Mouse (Mus musculus) neural tube, embryonic 11.5 days (tissue): ENCODE results near the gene Camk2n2. TPM values are rescaled to one million over a fixed set of nuclear protein-coding genes. Genes with fewer than 3 reads are reported as not detected.
"Not testable (repeated sequence)": the region's sequence is repeated elsewhere in the genome, so short reads cannot be mapped to it uniquely, and the experiment has no call there.

ENCODE experiments used
- ATAC-seq: fragments of 200-750 bp; cut with Nextera tagmentation; 2 replicates; pipeline ENCODE4 v1.8.0; 2017; ENCODE audit warnings: moderate number of reproducible peaks, mild to moderate bottlenecking, moderate TSS enrichment, moderate library complexity; ENCODE audit not compliant: insufficient read depth, low FRiP score, low TSS enrichment
- DNase-seq: peaks from one replicate; pipeline ENCODE4 v3.0.0-alpha.2; 2015; ENCODE audit warnings: low spot score
- H3K27ac ChIP-seq: fragments of 300-500 bp; sonication (generic); 2 replicates; pipeline ENCODE4 v1.5.1; 2014; ENCODE audit warnings: low read depth, mild to moderate bottlenecking, low read length
- H3K27me3 ChIP-seq: fragments of 300-500 bp; sonication (generic); 2 replicates; pipeline ENCODE4 v1.6.1; 2014; ENCODE audit warnings: mild to moderate bottlenecking, low read length, mixed read lengths; ENCODE audit not compliant: control insufficient read depth, insufficient read depth
- H3K36me3 ChIP-seq: fragments of 300-500 bp; sonication (generic); 2 replicates; pipeline ENCODE4 v1.6.1; 2014; ENCODE audit warnings: mild to moderate bottlenecking, low read length, moderate library complexity, mixed read lengths; ENCODE audit not compliant: control insufficient read depth, insufficient read depth
- H3K4me1 ChIP-seq: fragments of 300-500 bp; sonication (generic); 2 replicates; pipeline ENCODE4 v1.6.1; 2014; ENCODE audit warnings: low read length, mixed read lengths; ENCODE audit not compliant: control insufficient read depth, insufficient read depth
- H3K4me2 ChIP-seq: fragments of 300-500 bp; sonication (generic); 2 replicates; pipeline ENCODE4 v1.6.1; 2014; ENCODE audit warnings: low read depth, mild to moderate bottlenecking, moderate library complexity
- H3K4me3 ChIP-seq: fragments of 300-500 bp; sonication (generic); 2 replicates; pipeline ENCODE4 v1.5.1; 2014; ENCODE audit warnings: low read depth, low read length
- H3K9ac ChIP-seq: fragments of 300-500 bp; sonication (generic); 2 replicates; pipeline ENCODE4 v1.6.1; 2014; ENCODE audit warnings: mild to moderate bottlenecking, low read length
- H3K9me3 ChIP-seq: fragments of 300-500 bp; sonication (generic); 2 replicates; pipeline ENCODE4 v1.6.1; 2016; ENCODE audit warnings: low read length; ENCODE audit not compliant: control insufficient read depth
- WGBS: fragments of 180-500 bp; shearing (Covaris S2); extraction: QIAGEN DNeasy Blood & Tissue Kit; methylation state at CpG from one replicate; pipeline ENCODE4 v1.1.7; 2014; 5-methylcytosine and 5-hydroxymethylcytosine counted together
- polyA plus RNA-seq: library from polyadenylated mRNA; unstranded; fragments of >200 nt; fragmentation: Nextera tagmentation; extraction: Ambion mirVana; gene quantifications from 2 replicates; pipeline ENCODE4 v1.2.1, GENCODE M21; 2014

The Camk2n2 gene
- polyA plus RNA-seq: 4.1 and 4.4 TPM in 2 replicates

- peak within 1 kb of the TSS; percentile 77 for H3K4me3 ChIP-seq
- ATAC-seq (peak; percentile 54), DNase-seq (peak; percentile 66)
- peak within 1 kb of the TSS; percentile 87 for H3K27ac ChIP-seq
- H3K9ac ChIP-seq: peak within 1 kb of the TSS; percentile 70
- H3K9me3 ChIP-seq: no peaks in the 10 kb centered on the region
- peak within 1 kb of the TSS; percentile 99 for H3K4me2 ChIP-seq
- under 1% methylated on average over 77 of the region's 92 CpGs for WGBS
- H3K4me1 ChIP-seq: peaks cover 11% of the 10 kb centered on the region
- H3K36me3 ChIP-seq: no peaks in the 10 kb centered on the region
- no peaks in the 10 kb centered on the region for H3K27me3 ChIP-seq
These were observed at the start of gene Camk2n2 for GRCm38 (mm10) chr16:20621191-20621990. Gene Camk2n2 (minus strand): TSS chr16:20621287.

- ATAC-seq: no peak
- no peak overlapping the region for H3K4me3 ChIP-seq
- no peaks in the 10 kb centered on the region; the same call in 1 of the 2 replicates for H3K36me3 ChIP-seq
- H3K27me3 ChIP-seq: no peaks in the 10 kb centered on the region
- no peak overlapping the region for H3K4me2 ChIP-seq
- no peak for DNase-seq
- H3K4me1 ChIP-seq: peaks cover 18% of the 10 kb centered on the region
- H3K27ac ChIP-seq: no peak overlapping the region
- WGBS: 95% methylated on average over 3 of the region's 3 CpGs
- H3K9ac ChIP-seq: no peak overlapping the region
- no peaks in the 10 kb centered on the region for H3K9me3 ChIP-seq
These were observed 49.2 kb upstream of the Camk2n2 start for GRCm38 (mm10) chr16:20670291-20670690.

GRCm38 (mm10) chr16:20668013-20668412 is 46.9 kb upstream of the Camk2n2 start, which contains the start of gene Eif4g1:
Gene Eif4g1 (plus strand): TSS chr16:20668313.
- not testable (repeated sequence) for DNase-seq, H3K27ac ChIP-seq, H3K4me1 ChIP-seq, H3K9me3 ChIP-seq, H3K4me3 ChIP-seq, ATAC-seq, H3K27me3 ChIP-seq, H3K36me3 ChIP-seq, H3K4me2 ChIP-seq, H3K9ac ChIP-seq
- 95% methylated on average over 5 of the region's 6 CpGs for WGBS

GRCm38 (mm10) chr16:20657661-20658060 is 36.6 kb upstream of the Camk2n2 start:
- peaks cover 30% of the 10 kb centered on the region for H3K36me3 ChIP-seq
- WGBS: 92% methylated on average over 4 of the region's 4 CpGs

GRCm38 (mm10) chr16:20653315-20653714 is 32.2 kb upstream of the Camk2n2 start:
- Histone ChIP-seq H3K9me3 (no peaks in the 10 kb centered on the region), H3K9ac (no peak overlapping the region), H3K36me3 (peaks cover 10% of the 10 kb centered on the region), H3K4me1 (peaks cover 2% of the 10 kb centered on the region; the same call in 1 of the 2 replicates), H3K4me3 (no peak overlapping the region), H3K4me2 (no peak overlapping the region), H3K27ac (no peak overlapping the region), H3K27me3 (no peaks in the 10 kb centered on the region)
- no peak for DNase-seq
- WGBS: 62% methylated on average over 2 of the region's 2 CpGs
- ATAC-seq: no peak

More at GRCm38 (mm10) chr16:20657661-20658060, 36.6 kb upstream of the Camk2n2 start:
- Histone ChIP-seq H3K4me3 (no peak overlapping the region), H3K27ac (no peak overlapping the region), H3K4me1 (no peaks in the 10 kb centered on the region), H3K4me2 (no peak overlapping the region), H3K27me3 (no peaks in the 10 kb centered on the region), H3K9ac (no peak overlapping the region), H3K9me3 (no peaks in the 10 kb centered on the region)
- no peak for ATAC-seq
- DNase-seq: no peak

- Histone ChIP-seq H3K27me3 (no peaks in the 10 kb centered on the region), H3K9ac (peak overlapping the region; percentile 74), H3K36me3 (peaks cover 5% of the 10 kb centered on the region), H3K4me2 (peak overlapping the region; percentile 79), H3K4me1 (peaks cover 2% of the 10 kb centered on the region; the same call in 1 of the 2 replicates), H3K27ac (no peak overlapping the region), H3K4me3 (peak overlapping the region; percentile 86), H3K9me3 (no peaks in the 10 kb centered on the region)
- peak; percentile 12 for DNase-seq
- WGBS: 9% methylated on average over 12 of the region's 12 CpGs
- ATAC-seq: no peak
These were observed 30.8 kb upstream of the Camk2n2 start for GRCm38 (mm10) chr16:20651947-20652310.

- DNase-seq (peak; percentile 98), ATAC-seq (peak; percentile 98)
- WGBS: 2% methylated on average over 45 of the region's 46 CpGs
- H3K4me3 ChIP-seq: peak within 1 kb of the TSS; percentile 86
- no peaks in the 10 kb centered on the region for H3K27me3 ChIP-seq
- H3K9ac ChIP-seq: peak within 1 kb of the TSS; percentile 74
- H3K9me3 ChIP-seq: no peaks in the 10 kb centered on the region
- peaks cover 2% of the 10 kb centered on the region; the same call in 1 of the 2 replicates for H3K4me1 ChIP-seq
- peak within 1 kb of the TSS; percentile 39; the same call in 1 of the 2 replicates for H3K27ac ChIP-seq
- peaks cover 3% of the 10 kb centered on the region for H3K36me3 ChIP-seq
- H3K4me2 ChIP-seq: peak within 1 kb of the TSS; percentile 79
These were observed 30.2 kb upstream of the Camk2n2 start, which contains the start of gene Psmd2 for GRCm38 (mm10) chr16:20651076-20651946. Gene Psmd2 (plus strand): TSS chr16:20651652.

- no peaks in the 10 kb centered on the region for H3K9me3 ChIP-seq
These were observed 22.8 kb upstream of the Camk2n2 start for GRCm38 (mm10) chr16:20643911-20644310.

More at GRCm38 (mm10) chr16:20643911-20644310, 22.8 kb upstream of the Camk2n2 start:
- 86% methylated on average over 7 of the region's 7 CpGs for WGBS
- H3K4me2 ChIP-seq: no peak overlapping the region
- ATAC-seq (no peak), DNase-seq (no peak)
- no peaks in the 10 kb centered on the region for H3K4me1 ChIP-seq
- H3K4me3 ChIP-seq: no peak overlapping the region
- no peaks in the 10 kb centered on the region for H3K36me3 ChIP-seq
- H3K9ac ChIP-seq: no peak overlapping the region
- H3K27me3 ChIP-seq: no peaks in the 10 kb centered on the region
- H3K27ac ChIP-seq: no peak overlapping the region
